Mouse (Mus musculus): ENCODE measurements at regions not wholly inside any gene's neighbourhood (a gene's known extent, or its start where the extent isn't known, plus 50 kb on each side); places are given as distances from the start of the nearest gene placed in this dataset.
A peak's percentile ranks its signal among the peaks of the same experiment; 100 is the strongest.

- no peak for DNase-seq (ENCODE audit: extremely low spot score)
These were observed 114.2 kb upstream of the Mylip start for GRCm38 (mm10) chr13:45275391-45275790.

- no peak for DNase-seq (ENCODE audit: extremely low spot score)
These were observed 111.6 kb upstream of the Mylip start for GRCm38 (mm10) chr13:45277842-45278416.

GRCm38 (mm10) chr13:45281106-45281505 lies 108.4 kb upstream of the Mylip start:
- no peak for DNase-seq (ENCODE audit: extremely low spot score)

GRCm38 (mm10) chr13:45286651-45287050 lies 102.9 kb upstream of the Mylip start:
- no peak for DNase-seq (ENCODE audit: extremely low spot score)

GRCm38 (mm10) chr13:45287217-45287616 lies 102.3 kb upstream of the Mylip start:
- no peak for DNase-seq (ENCODE audit: extremely low spot score)

- DNase-seq (ENCODE audit: extremely low spot score), result no peak
These were observed 99.6 kb upstream of the Mylip start for GRCm38 (mm10) chr13:45289976-45290375.

- no peak for DNase-seq (ENCODE audit: extremely low spot score)
These were observed 94.9 kb upstream of the Mylip start for GRCm38 (mm10) chr13:45294691-45295090.

GRCm38 (mm10) chr13:45300610-45301009 lies 88.9 kb upstream of the Mylip start:
- DNase-seq (ENCODE audit: extremely low spot score), result no peak

- DNase-seq (ENCODE audit: extremely low spot score), result no peak
These were observed 88.2 kb upstream of the Mylip start for GRCm38 (mm10) chr13:45301191-45301905.

GRCm38 (mm10) chr13:45302796-45303195 lies 86.7 kb upstream of the Mylip start:
- no peak for DNase-seq (ENCODE audit: extremely low spot score)

GRCm38 (mm10) chr13:45306177-45306576 lies 83.4 kb upstream of the Mylip start:
- DNase-seq (ENCODE audit: extremely low spot score), result peak; percentile 9

GRCm38 (mm10) chr13:45307226-45307625 lies 82.3 kb upstream of the Mylip start:
- DNase-seq (ENCODE audit: extremely low spot score), result no peak

GRCm38 (mm10) chr13:45319646-45320045 lies 69.9 kb upstream of the Mylip start:
- DNase-seq (ENCODE audit: extremely low spot score), result no peak

GRCm38 (mm10) chr13:45325736-45326293 lies 63.7 kb upstream of the Mylip start:
- no peak for DNase-seq (ENCODE audit: extremely low spot score)

- DNase-seq (ENCODE audit: extremely low spot score), result no peak
These were observed 62.8 kb upstream of the Mylip start for GRCm38 (mm10) chr13:45326751-45327150.

- DNase-seq (ENCODE audit: extremely low spot score), result no peak
These were observed 59.0 kb upstream of the Mylip start for GRCm38 (mm10) chr13:45330561-45330960.

- DNase-seq (ENCODE audit: extremely low spot score), result no peak
These were observed 57.5 kb upstream of the Mylip start for GRCm38 (mm10) chr13:45332031-45332430.

GRCm38 (mm10) chr13:45333634-45334033 lies 55.9 kb upstream of the Mylip start:
- DNase-seq (ENCODE audit: extremely low spot score), result no peak

Measured in embryo, embryonic 9.5 days (tissue).